Mouse (Mus musculus): ENCODE results near the gene Vstm2l.

The Vstm2l gene

DNA sequence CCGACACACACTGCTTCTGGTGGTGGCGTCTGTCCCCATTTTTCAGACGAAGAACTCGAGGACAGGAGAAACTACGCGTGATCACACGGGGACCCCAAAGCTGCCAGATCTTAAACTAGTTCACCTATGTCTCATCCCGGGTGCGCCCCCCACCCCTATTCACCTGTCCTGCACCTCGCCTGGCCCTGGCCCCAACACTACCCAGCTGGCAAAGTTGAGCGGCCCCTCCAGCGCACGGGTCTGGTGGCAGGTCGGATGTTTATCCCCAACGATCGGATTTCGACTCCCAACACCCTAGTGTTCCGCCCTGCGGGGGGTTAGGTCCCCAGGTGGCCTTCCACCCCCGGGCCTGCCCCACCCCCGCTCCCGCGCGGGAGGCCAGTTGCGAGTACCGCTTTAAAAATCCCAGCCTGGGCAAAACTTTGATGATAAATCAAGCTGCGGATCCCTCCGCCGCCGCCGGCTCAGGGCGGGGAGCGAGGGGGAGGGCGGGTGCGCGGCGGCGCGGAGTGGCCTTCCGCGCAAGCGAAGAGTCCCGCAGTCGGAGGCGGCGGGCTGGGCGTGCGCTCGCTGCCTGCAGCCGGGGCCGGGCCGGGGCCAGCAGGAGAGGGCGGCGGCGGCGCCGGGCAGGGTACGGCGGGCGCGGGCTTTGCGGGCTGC lies at the start of gene Vstm2l:
Gene Vstm2l, plus strand, starts transcription at position 549 of the 660 bp plus-strand sequence.
- no peak for DNase-seq

DNA sequence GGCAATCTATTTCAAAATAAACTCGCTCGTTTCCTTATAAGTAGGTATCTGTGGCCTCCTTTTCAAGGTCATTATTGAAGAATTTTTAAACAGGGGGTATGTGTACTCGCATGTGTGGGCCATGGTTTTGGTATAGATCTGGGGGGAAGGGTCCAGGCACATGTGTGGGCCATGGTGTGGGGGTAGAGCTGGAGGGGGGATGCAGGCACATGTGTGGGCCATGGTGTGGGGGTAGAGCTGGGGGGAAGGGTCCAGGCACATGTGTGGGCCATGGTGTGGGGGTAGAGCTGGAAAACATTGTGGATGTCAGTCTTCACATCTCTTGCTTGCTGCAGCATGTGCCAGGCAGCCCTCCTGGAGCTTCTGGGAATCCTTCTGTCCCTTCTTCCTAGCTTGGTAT lies 47.3 kb upstream of the Vstm2l start:
- DNase-seq, result no peak

DNA sequence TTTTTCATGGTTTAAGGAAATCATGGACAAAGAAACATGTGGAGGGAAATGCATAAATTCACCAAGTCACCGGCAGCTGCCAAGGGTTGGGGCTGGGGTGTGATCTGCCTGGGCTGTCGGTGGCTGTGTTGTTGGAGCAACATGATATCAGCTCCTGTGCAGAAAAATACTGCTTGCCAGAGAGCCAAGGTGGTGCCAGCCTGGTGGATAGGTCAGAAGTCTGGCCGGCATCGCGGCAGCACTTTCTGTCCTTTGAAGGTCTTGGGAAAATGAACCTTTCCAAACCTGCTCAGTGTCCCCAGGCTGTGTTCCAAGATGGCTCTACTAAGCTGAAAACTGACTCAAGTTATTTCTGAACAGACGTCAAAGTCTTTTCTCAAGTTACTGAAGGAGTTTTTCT lies 44.2 kb upstream of the Vstm2l start:
- no peak for DNase-seq

DNA sequence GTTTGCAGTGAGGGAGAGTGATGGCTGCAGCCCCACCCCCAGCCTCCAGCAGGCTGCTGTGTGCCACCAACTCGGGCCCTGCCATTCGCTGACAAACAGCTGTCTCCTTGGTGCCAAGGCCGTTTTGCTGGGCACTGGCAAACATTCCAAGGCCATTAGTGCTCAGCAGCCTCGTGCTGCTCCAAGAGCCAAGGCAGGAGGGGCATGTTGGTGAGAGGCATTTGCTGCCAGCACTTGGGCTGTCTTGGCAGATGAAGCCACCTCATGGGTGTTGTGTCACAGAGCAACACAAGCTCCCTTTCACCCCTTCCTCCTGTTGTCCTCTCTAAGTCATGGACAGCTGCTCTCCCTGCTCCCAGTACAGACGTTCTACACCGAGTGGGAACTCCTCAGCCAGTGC lies 41.2 kb upstream of the Vstm2l start:
- no peak for DNase-seq

DNA sequence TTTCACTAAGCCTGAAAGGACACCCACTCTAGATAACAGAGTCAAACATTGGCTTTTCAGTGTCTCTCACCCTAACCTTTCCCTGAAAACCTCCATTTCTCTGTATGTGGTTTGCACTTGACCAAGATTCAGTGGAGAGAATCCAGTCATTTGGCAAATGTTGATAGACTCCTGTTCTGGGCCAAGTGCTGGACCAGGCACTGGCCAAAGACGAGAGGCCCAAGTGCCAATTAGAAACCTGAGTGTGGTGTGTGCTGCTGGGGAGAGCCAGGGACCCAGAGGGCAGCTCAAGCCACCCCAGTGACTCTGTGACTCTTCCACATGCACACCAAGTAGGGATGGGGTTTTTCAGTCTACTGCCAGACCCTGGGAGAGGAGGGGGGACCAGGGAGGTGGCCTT lies 40.8 kb upstream of the Vstm2l start:
- no peak for DNase-seq

DNA sequence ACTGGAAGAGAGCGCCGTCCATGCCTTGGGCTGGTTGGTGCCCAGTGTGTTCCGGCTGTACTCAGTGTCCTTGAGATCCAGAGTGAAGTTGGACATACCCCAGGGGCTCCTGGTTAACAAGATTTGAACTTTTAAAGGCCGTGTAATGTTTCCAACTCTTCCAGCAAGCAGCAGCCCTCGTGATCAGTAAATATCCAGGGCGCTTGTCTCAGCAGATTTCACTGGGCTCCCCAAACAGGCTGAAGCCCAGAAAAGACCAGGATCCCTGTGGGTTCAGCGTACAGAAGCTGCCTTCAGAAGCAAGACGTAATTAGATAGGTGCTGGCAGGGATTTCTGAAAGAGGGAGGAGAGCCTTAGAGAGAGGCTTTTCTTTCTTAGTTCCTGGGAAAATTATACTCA lies 39.3 kb upstream of the Vstm2l start:
- no peak for DNase-seq

DNA sequence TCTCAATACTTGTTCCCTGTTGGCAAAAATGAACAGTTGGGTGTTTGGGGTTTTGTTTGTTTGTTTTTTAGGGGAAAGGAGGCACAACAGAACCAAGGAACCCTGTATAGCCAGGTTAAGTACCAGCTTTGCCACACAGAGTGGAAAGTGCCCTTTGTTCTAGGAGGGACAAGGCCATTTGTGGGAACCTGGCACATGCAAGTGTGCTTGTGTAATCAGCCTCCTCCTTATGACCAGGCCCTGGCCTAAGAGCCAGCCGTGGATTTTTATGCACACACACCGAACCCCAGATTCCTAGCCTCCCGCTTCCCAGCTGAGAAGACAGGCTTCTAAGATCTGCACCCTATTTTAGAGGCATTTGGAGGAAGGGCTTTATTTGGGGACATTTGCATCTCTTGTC lies 37.1 kb upstream of the Vstm2l start:
- no peak for DNase-seq

DNA sequence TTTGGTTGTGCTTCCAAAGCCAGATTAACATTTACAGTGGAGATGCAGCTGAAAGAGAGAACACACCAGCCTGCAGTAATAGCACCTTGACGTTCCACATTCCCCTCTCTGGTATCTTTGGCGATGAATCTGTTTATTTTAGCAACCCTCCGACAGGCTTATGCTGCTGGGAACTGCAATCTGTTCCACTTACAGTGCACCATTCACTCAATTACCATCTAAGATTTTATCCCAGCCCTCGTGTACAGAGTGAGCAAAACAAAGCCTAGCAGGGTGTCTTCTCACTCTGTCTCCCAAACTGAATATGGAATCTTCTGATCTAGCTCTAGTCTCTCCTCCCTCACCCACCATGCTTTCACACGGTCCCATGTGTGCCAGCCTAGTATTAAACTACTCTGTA lies 36.5 kb upstream of the Vstm2l start:
- no peak for DNase-seq

DNA sequence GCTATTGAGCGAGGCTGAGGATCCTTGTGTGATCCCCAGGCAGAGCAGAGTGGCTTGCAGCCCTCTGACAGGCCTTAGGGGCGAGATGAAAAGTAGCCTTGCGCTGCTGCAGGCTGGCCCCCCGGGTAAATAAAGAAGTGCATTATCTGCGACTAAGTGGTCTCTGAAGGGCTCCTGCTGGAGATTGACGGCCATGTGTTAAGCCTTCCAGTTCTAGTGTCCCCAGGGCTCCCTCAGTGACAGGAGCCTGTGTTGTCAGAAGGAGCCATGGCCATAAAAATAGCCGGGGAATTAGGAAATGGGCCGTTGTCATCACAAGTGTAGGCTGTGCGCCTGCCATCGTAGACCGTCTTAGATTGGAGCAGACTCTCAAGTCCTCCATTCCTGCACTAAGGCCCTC lies 32.5 kb upstream of the Vstm2l start:
- no peak for DNase-seq

DNA sequence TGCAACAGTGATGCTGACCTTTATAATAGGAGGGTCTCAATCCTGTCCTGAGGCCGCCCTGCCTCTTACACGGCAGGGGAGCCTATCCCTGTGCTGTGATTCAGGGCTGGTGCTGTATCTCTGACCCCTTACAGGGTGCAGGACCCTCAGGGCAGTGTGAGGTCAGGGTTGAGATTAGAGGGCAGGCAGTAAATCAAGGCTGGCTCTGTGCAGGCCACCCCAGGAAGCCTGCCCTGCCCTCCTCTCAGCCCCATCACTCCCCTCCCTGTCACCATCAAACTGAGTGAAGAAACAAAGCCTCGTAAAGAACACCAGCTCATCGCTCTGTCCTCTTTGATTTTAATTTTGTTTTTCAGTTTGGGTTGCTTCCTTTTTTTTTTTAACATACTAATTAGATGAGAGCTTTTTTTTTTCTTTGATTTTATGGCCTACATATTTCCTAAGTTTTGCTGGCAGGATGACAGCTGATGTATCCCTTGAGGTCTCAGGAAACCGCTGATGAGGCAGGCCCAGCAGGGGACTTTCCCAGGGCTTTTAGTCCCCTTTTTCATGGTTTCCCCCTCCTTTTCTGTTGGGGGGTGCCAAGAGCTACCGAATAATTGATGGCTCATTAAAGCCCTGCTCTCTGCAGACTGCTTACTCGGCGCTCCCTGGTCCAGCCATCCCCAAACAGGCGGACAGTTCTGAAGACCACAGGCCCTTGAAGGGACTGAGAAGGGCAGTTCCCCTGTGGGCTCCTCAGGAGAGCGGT lies 27.0 kb upstream of the Vstm2l start:
- no peak for DNase-seq

DNA sequence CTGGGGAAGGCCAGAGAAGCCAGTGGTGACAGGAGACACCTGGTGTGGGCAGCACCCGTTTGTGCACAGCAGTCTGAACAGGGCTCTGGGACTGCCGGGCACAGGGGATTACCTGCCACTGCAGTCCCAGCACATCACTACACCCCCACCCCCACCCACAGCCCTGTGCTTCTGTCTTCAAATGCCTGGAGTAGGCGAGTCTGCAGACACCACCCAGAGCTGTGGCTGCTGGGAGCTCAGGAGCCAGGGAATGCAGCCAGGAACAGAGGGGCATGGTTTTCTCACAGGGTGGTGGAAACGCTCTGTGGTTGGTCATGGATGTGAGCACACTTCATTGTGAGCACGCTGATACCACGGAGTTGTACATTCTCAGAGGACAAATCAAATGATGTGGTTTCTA lies 23.3 kb upstream of the Vstm2l start:
- DNase-seq, result no peak

DNA sequence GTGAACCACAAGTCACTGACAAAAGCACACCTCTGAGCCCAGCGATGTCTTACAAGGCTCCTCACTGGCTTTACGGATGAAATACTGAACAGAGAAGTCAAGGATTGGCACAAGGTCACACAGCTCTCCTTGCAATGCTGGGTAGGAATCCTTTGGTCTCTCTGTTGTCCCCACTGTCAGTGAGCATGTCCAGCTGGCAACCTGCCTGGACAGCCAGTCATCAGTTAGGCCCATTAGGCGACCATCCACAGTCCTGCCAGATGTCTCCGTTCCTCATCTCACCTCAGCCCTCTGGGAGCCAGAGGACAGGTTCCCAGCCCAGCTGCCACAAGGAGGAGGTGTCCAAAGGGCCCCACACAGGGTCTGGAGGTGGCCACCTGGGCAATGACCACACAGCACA lies 17.3 kb upstream of the Vstm2l start:
- DNase-seq, result no peak

DNA sequence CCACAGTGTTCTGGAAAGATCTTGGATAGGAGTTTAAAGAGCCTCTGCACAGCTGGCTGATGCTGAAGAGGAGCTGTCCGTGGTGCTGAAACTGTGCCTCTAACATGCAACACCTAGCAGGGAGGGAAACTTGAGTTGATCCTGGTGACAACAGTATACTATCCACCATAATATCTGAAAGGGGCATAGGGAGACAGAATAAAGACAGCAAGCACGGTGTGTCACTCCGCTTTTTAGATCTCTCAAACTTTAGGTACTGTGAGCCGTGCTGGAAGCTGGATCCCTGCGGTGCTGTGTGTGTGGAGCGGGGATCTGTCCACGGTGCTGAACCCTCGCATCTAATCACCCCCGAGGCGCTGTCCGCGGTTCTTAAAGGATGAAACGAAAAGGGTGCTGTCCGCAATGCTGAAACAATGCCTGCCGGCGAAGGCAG lies 1.2 kb upstream of the Vstm2l start:
- peak; percentile 83 for DNase-seq

DNA sequence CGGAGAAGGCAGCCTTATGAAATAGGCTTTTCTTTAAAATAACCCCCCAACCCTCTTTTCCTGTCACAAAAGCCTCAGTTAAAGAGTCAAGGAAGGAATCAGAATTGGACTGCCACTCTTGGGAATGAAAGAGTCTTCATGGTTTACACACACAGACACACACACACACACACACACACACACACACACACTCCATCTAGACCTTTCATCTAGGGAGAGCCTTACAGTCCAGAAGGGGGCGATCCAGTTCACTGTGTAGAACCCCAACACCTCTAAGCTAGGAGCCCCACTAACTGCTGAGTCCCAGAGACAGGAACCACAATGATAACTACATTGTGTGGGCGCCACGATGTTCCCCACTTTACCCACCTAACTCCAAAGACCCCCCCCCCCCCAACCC lies 748 bp upstream of the Vstm2l start:
- DNase-seq, result no peak

DNA sequence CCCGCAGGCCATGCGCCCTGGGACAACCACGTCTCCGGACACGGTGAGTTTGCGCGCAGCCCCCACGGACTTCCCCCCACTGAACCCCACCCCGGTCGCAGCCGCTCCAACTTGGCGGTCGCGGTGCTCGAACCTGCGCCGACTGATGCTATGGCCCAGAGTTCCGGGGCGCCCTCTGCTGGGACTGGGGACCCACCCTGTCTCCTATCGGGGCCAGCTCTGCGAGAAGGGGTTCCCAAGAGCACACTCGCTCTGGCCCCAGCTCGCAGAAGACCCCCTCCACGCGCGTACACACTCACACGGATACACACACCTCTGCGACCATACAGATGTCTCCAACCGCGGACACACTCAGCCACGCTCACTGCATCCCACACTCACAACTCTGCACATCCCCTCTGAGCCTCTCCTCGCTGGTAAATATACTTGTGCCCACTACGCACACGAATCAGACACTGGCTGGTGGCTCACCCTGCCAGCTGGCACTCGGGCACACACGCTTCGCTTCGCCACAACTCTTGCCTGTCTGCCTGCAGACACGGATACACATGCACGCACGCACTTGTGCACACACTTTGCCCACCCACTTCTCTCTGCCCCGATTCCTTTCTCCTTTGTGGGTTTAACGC lies 550 bp downstream of the Vstm2l start:
- DNase-seq, result no peak

DNA sequence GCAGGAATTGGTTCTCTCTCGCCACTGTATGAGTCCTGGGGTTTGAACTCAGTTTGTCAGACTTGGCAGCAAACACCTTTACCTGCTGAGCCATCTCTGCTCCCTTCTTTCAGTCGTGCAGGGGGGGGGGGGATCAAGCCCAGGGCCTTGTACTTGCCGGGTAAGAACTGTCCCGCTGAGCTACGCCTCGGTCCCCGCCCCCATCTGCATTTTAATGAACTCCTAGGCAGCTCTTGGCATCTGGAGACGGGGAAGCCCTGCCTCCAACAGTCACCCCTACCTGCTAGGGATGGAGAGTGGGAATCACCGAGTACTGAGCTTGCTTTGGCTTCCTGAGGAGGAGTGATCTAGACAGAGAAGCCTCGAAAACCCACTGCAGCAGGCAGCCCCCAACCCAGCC lies 4.1 kb downstream of the Vstm2l start:
- no peak for DNase-seq

DNA sequence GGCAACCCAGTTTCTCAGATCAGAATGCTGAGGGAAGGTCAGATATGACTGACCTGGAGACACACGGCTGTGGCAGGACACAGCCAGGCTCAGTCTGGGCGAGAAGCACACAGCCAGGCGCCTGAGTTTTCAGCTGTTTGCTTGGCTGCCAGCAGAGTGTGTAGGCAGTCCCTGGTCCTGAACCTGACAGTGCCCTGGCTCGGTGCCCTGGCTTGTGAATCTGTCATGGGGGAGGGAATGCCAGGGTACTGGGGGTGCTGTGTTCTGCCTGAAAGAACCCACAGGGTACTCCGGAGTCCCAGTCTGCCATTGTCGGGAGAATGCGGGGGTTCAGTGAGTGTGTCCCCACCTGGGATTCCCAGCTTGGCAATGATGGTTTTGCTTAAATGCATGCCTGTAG lies 7.1 kb downstream of the Vstm2l start:
- DNase-seq, result no peak

DNA sequence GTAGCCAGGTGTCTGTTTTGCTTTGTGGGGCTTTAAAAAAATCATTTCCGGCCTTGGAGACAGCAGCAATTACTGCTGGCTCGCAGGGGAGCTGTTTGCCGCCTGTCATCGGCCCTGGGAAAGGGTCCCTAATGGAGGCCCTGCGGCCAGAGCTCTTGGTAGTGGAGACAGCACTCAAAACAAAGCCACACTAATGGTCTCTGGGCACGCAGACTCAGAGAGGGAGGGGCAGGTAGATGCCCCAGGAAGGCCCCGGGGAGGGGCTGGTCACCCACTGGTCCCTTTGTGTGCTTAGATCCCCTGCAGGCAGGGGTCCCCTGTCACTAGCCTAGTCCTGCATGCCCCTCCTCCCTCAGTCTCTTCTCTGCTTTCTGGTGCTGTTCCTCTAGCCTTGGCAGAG lies 9.0 kb downstream of the Vstm2l start:
- DNase-seq, result no peak

DNA sequence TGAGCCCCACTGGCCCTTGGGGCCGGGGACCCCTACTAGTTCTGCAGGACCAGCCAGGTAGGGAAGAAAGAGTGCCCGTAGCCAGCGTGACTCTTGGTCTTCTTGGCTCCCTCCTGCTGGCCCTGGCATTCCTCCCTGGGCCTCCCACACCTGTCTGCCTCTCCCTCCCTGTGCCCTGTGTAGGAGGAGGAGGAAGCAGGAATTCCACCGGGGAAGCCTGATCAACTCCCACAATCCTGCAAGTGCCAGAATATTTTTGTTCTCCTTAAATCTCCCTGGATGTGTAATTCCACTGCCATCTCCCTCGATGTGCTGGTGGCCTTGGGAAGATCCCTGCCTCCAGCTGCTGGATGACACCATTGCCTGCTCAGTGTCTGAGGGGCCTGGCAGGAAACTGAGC lies 10.1 kb downstream of the Vstm2l start:
- DNase-seq, result no peak

DNA sequence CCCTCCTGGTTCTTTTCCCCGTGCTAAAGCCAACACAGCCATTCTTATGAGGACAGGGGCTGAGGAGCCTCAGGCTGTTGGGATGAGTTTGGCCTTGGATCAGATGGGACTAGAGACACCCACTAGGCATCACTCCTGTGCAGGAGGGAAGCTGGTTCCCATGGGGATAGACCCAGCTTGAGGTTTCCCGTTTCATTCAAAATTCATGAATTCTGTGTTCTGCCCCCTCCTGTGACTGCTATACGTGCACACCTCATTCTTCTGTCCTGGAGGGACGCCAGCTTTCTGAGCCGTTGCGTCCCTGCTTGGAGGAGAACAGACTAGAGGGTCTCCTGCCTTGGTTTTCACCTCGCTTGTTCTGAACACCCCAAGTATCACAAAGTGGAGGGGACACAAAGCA lies 12.0 kb downstream of the Vstm2l start:
- no peak for DNase-seq

DNA sequence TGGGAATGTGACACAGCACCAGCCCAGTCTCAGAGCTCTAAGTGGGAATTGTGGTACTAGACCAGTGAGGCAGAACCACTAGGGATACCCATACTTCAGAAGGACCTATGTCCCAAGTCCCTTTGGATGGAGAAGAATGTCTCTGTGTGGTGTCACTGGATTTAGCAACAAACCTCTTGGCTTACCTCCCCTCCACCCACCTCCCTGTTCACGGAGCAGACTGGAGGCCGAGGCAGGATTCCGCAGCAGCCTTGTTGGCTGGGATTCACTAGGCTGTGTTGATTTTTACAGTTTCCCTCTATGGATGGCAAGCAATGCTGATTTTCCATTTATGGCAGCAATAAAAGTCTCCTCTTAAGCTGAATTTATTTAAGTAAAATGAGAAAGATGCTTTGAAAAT lies 12.5 kb downstream of the Vstm2l start:
- no peak for DNase-seq

DNA sequence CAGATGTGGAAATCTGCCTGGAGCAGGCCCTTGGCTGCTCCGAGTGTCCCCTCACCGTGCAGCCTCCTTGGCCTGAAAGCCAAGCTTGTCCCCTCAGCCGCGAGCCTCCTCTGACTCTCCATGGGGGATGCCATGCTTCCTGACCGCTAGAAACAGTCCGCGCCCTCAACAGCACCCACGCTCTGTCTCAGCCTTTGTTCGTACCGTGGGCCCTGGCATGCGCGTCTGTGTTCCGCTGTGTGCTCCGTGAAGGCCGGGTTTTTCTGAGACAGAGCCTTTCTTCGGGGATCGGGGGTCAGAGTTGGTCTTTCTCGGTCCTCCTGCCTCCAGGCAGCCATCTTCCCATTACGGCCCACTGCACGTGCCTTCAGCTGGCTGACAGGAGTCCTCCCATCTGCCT lies 12.9 kb downstream of the Vstm2l start:
- no peak for DNase-seq

DNA sequence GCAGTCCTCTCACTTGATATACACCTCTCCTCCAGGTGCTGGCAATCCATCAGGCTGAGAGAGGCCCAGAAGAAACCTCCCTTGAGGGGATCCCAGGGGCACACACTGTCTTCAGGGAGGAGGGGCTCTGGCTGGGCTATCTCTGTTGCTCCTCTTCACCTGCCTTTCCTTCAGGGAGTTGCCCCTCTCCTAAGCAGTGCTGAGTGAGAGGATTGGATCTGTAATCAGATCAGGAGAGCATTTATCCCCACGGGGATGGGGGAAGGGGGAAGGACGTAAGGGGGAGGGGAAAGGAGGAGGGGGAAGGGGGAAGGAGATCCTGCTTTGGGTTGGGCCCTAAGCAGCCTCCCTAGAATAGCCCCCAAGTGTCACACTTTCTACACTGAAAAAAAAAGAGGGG lies 13.4 kb downstream of the Vstm2l start:
- DNase-seq, result no peak

DNA sequence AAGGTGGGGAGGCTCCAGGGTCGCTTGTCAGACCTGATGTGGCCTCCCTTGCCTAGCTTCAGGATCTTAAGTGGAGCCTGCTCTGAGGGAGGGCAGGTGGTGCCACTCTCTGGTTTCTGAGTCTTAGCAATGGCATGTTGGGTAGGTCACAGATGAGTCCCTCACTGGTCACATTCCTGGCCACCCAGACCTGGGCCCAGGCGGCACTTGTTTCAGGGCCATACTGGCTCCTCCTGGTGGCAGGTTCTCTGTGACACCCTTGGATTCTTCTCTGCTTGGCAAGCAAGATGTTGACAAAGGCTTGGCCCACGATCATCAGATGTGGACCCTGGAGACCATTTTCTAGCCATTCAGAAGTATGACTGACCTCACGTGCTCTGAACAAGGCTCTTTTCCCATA lies 18.2 kb downstream of the Vstm2l start:
- DNase-seq, result no peak
